Mouse (Mus musculus) liver, adult 2 months (tissue): ENCODE measurements at regions not wholly inside any gene's neighbourhood (a gene's known extent, or its start where the extent isn't known, plus 50 kb on each side); places are given as distances from the start of the nearest gene placed in this dataset.
A peak's percentile ranks its signal among the peaks of the same experiment; 100 is the strongest.

Source experiments
- DNase-seq: peaks from one replicate; pipeline ENCODE4 v3.0.0-alpha.2; 2011; ENCODE audit warnings: low read depth, low spot score; ENCODE audit errors: extremely low read depth
- H3K27ac ChIP-seq: fragments of 200-500 bp; replicated peaks from 2 replicates; pipeline ENCODE4 v1.5.1; 2012; ENCODE audit warnings: low read depth, mild to moderate bottlenecking, control low read depth, inconsistent platforms, low read length; ENCODE audit not compliant: insufficient read depth
- H3K27me3 ChIP-seq: fragments of 200-500 bp; 2 replicates; pipeline ENCODE4 v1.6.1; 2012; ENCODE audit warnings: mild to moderate bottlenecking, moderate library complexity, low read length, inconsistent platforms; ENCODE audit not compliant: control insufficient read depth, insufficient read depth
- H3K36me3 ChIP-seq: fragments of 200-500 bp; 2 replicates; pipeline ENCODE4 v1.6.1; 2012; ENCODE audit warnings: low read length, inconsistent platforms; ENCODE audit not compliant: control insufficient read depth, insufficient read depth
- H3K4me1 ChIP-seq: fragments of 200-500 bp; 2 replicates; pipeline ENCODE4 v1.6.1; 2011; ENCODE audit warnings: low read length; ENCODE audit not compliant: control insufficient read depth, insufficient read depth
- H3K4me3 ChIP-seq: fragments of 200-500 bp; 2 replicates; pipeline ENCODE4 v1.5.1; 2011; ENCODE audit warnings: low read depth, mild to moderate bottlenecking, control low read depth, low read length, moderate library complexity; ENCODE audit not compliant: insufficient read depth
- H3K79me2 ChIP-seq: fragments of 200-500 bp; 2 replicates; pipeline ENCODE4 v1.6.1; 2012; ENCODE audit warnings: inconsistent platforms, mild to moderate bottlenecking, low read length, moderate library complexity; ENCODE audit not compliant: control insufficient read depth, insufficient read depth
- H3K9ac ChIP-seq: fragments of 200-500 bp; 2 replicates; pipeline ENCODE4 v1.6.1; 2012; ENCODE audit warnings: low read depth, mild to moderate bottlenecking, control low read depth, inconsistent platforms, low read length
- CTCF ChIP-seq: fragments of 200-500 bp; IDR thresholded peaks from 2 replicates; pipeline ENCODE4 v1.5.1; 2011; ENCODE audit warnings: low read depth, low read length, control low read depth
- POLR2A ChIP-seq: fragments of 200-500 bp; IDR thresholded peaks from 2 replicates; pipeline ENCODE4 v1.6.1; 2011; ENCODE audit warnings: low read length, control low read depth; ENCODE audit not compliant: insufficient read depth; ENCODE audit errors: extremely low read depth
- whole genome bisulfite sequencing: fragments of 180-500 bp; shearing (Covaris S2); methylation state at CpG from one replicate; pipeline ENCODE4 v1.1.7; 2018; 5-methylcytosine and 5-hydroxymethylcytosine counted together

GRCm38 (mm10) chr7:95578633-95579032, 592.4 kb upstream of the Tenm4 start:
- WGBS: 89% methylated on average over 2 of the region's 2 CpGs
- TF ChIP-seq POLR2A: no peak
- no peak for TF ChIP-seq CTCF
- no peaks in the 10 kb centered on the region; the same call in 1 of the 2 replicates for H3K27me3 ChIP-seq
- no peak overlapping the region for H3K9ac ChIP-seq
- H3K4me3 ChIP-seq: no peak overlapping the region
- no peak overlapping the region for H3K27ac ChIP-seq
- no peaks in the 10 kb centered on the region for H3K4me1 ChIP-seq
- no peak for DNase-seq
- H3K79me2 ChIP-seq: no peaks in the 10 kb centered on the region
- H3K36me3 ChIP-seq: no peaks in the 10 kb centered on the region

- Histone ChIP-seq H3K27me3 (no peaks in the 10 kb centered on the region; the same call in 1 of the 2 replicates), H3K36me3 (no peaks in the 10 kb centered on the region), H3K4me3 (no peak overlapping the region), H3K4me1 (no peaks in the 10 kb centered on the region), H3K9ac (no peak overlapping the region), H3K27ac (no peak overlapping the region), H3K79me2 (no peaks in the 10 kb centered on the region)
- DNase-seq: no peak
- TF ChIP-seq CTCF (no peak), POLR2A (no peak)
- WGBS: 68% methylated on average over 7 of the region's 7 CpGs
These were observed 589.7 kb upstream of the Tenm4 start for GRCm38 (mm10) chr7:95581325-95581724.

DNA sequence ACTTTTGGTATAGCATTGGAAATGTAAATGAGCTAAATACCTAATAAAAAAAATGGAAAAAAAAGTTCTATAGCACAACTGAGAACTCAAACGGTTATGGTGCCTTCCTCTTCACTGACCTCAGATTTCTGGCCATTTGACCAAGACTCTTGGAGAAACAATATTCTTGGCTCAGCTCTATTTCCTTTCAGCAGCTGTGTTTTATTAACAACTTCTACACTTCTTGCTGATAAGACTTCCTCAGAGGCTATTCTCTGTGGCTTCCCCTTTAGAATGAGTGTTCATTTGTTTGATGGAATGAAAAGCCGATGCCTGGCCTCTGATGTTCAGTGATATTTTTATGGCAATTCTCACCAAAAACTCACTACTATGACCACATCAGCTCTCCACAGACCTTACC, 572.7 kb upstream of the Tenm4 start:
- H3K36me3 ChIP-seq: no peaks in the 10 kb centered on the region
- H3K79me2 ChIP-seq: no peaks in the 10 kb centered on the region
- H3K9ac ChIP-seq: no peak overlapping the region
- no peaks in the 10 kb centered on the region for H3K27me3 ChIP-seq
- H3K4me1 ChIP-seq: no peaks in the 10 kb centered on the region
- 70% methylated on average over 2 of the region's 2 CpGs for WGBS
- H3K27ac ChIP-seq: no peak overlapping the region
- no peak for DNase-seq
- H3K4me3 ChIP-seq: no peak overlapping the region
- no peak for TF ChIP-seq CTCF
- TF ChIP-seq POLR2A: no peak

- no peak for DNase-seq
- Histone ChIP-seq H3K79me2 (no peaks in the 10 kb centered on the region), H3K4me3 (no peak overlapping the region), H3K27me3 (no peaks in the 10 kb centered on the region), H3K9ac (no peak overlapping the region), H3K4me1 (no peaks in the 10 kb centered on the region), H3K36me3 (no peaks in the 10 kb centered on the region), H3K27ac (no peak overlapping the region)
- 83% methylated on average over 2 of the region's 2 CpGs for WGBS
- no peak for TF ChIP-seq POLR2A
- no peak for TF ChIP-seq CTCF
These were observed 557.3 kb upstream of the Tenm4 start for GRCm38 (mm10) chr7:95613736-95614135.

GRCm38 (mm10) chr7:95617370-95617769, 553.7 kb upstream of the Tenm4 start:
- WGBS: 66% methylated on average over 2 of the region's 2 CpGs
- DNase-seq: peak; percentile 10
- H3K36me3 ChIP-seq: no peaks in the 10 kb centered on the region
- no peak overlapping the region for H3K9ac ChIP-seq
- H3K4me1 ChIP-seq: no peaks in the 10 kb centered on the region
- H3K4me3 ChIP-seq: no peak overlapping the region
- H3K79me2 ChIP-seq: no peaks in the 10 kb centered on the region
- no peaks in the 10 kb centered on the region for H3K27me3 ChIP-seq
- no peak for TF ChIP-seq CTCF
- no peak for TF ChIP-seq POLR2A
- H3K27ac ChIP-seq: no peak overlapping the region

GRCm38 (mm10) chr7:95618170-95618569, 552.9 kb upstream of the Tenm4 start:
- Histone ChIP-seq H3K36me3 (no peaks in the 10 kb centered on the region), H3K27me3 (no peaks in the 10 kb centered on the region), H3K4me1 (no peaks in the 10 kb centered on the region), H3K9ac (no peak overlapping the region), H3K27ac (no peak overlapping the region), H3K4me3 (no peak overlapping the region), H3K79me2 (no peaks in the 10 kb centered on the region)
- TF ChIP-seq CTCF: no peak
- no peak for DNase-seq

- no peak overlapping the region for H3K4me3 ChIP-seq
- no peak for DNase-seq
These were observed 551.0 kb upstream of the Tenm4 start for GRCm38 (mm10) chr7:95620079-95620478.

More at GRCm38 (mm10) chr7:95620079-95620478, 551.0 kb upstream of the Tenm4 start:
- Histone ChIP-seq H3K27me3 (no peaks in the 10 kb centered on the region), H3K27ac (no peak overlapping the region), H3K36me3 (no peaks in the 10 kb centered on the region), H3K79me2 (no peaks in the 10 kb centered on the region), H3K4me1 (no peaks in the 10 kb centered on the region), H3K9ac (no peak overlapping the region)
- no peak for TF ChIP-seq POLR2A
- TF ChIP-seq CTCF: no peak
